ENCODE assay signal across 8 mouse cellular contexts in genomic region chr17:34644608-34645007, GRCm38 (mm10). TPM values are rescaled to one million over a fixed set of nuclear protein-coding genes. Genes with fewer than 3 reads are reported as not detected.
DNase-seq lines count a peak whose midpoint lies in the region; ATAC-seq and TF ChIP-seq lines count a peak whose summit lies in the region.

Gene Fkbpl, plus strand, starts transcription at chr17:34644764.

- no peaks in the 10 kb centered on the region for H3K9me3 ChIP-seq in embryonic facial prominence, embryonic 13.5 days
- H3K9me3 ChIP-seq in limb, embryonic 13.5 days: no peaks in the 10 kb centered on the region
- no peaks in the 10 kb centered on the region for H3K9me3 ChIP-seq in midbrain, embryonic 16.5 days (replicated peaks; ENCODE audit: control insufficient read depth, low read length, poor library complexity, severe bottlenecking)

- peaks cover 9% of the 10 kb centered on the region for H3K36me3 ChIP-seq in embryonic facial prominence, embryonic 13.5 days
- H3K36me3 ChIP-seq in heart, adult 2 months (ENCODE audit: control insufficient read depth, insufficient read depth, low read length): no peaks in the 10 kb centered on the region
- peaks cover 13% of the 10 kb centered on the region for H3K36me3 ChIP-seq in limb, embryonic 13.5 days
- H3K36me3 ChIP-seq in midbrain, embryonic 16.5 days (ENCODE audit: control insufficient read depth, insufficient read depth, low read length): peaks cover 6% of the 10 kb centered on the region

- H3K4me2 ChIP-seq in embryonic facial prominence, embryonic 13.5 days: peak within 1 kb of the TSS; percentile 78
- peak within 1 kb of the TSS; percentile 81 for H3K4me2 ChIP-seq in limb, embryonic 13.5 days (replicated peaks)
- H3K4me2 ChIP-seq in midbrain, embryonic 16.5 days (ENCODE audit: low read length): peak within 1 kb of the TSS; percentile 70

- no peaks in the 10 kb centered on the region; the same call in 1 of the 2 replicates for H3K79me2 ChIP-seq in heart, adult 2 months (replicated peaks; ENCODE audit: control insufficient read depth, insufficient read depth, low read length)

- ATAC-seq in embryonic facial prominence, embryonic 13.5 days (ENCODE audit: insufficient number of reproducible peaks, insufficient read depth, low FRiP score, low TSS enrichment, low read depth): peak; percentile 74
- peak; percentile 80 for ATAC-seq in limb, embryonic 13.5 days (ENCODE audit: low FRiP score, low read depth)
- peak; percentile 77 for ATAC-seq in midbrain, embryonic 16.5 days

- peak; percentile 81 for TF ChIP-seq POLR2A in heart, adult 2 months (IDR thresholded peaks at IDR 0.05; ENCODE audit: insufficient read depth, low read depth, low read length)

- H3K27ac ChIP-seq in embryonic facial prominence, embryonic 13.5 days: peak within 1 kb of the TSS; percentile 81
- peak within 1 kb of the TSS; percentile 87 for H3K27ac ChIP-seq in heart, adult 2 months
- H3K27ac ChIP-seq in limb, embryonic 13.5 days: no peak within 1 kb of the TSS
- peak within 1 kb of the TSS; percentile 76 for H3K27ac ChIP-seq in midbrain, embryonic 16.5 days (ENCODE audit: low read length)

- under 1% methylated on average over 16 of the region's 16 CpGs for WGBS in embryonic facial prominence, embryonic 13.5 days
- under 1% methylated on average over 16 of the region's 16 CpGs for WGBS in heart, adult 2 months
- WGBS in limb, embryonic 13.5 days: under 1% methylated on average over 16 of the region's 16 CpGs
- WGBS in midbrain, embryonic 16.5 days: under 1% methylated on average over 16 of the region's 16 CpGs

- no peak for TF ChIP-seq CTCF in heart, adult 2 months (IDR thresholded peaks at IDR 0.05)

- no peaks in the 10 kb centered on the region for H3K27me3 ChIP-seq in embryonic facial prominence, embryonic 13.5 days
- no peaks in the 10 kb centered on the region for H3K27me3 ChIP-seq in heart, adult 2 months (ENCODE audit: control insufficient read depth, insufficient read depth, low read length)
- H3K27me3 ChIP-seq in limb, embryonic 13.5 days: no peaks in the 10 kb centered on the region
- H3K27me3 ChIP-seq in midbrain, embryonic 16.5 days (ENCODE audit: control insufficient read depth, insufficient read depth, low read depth, low read length): no peaks in the 10 kb centered on the region

- 0 out of 2 replicates have a peak, but pooled peaks have one; percentile 56 for TF ChIP-seq EP300 in heart, adult 2 months (IDR thresholded peaks at IDR 0.05; ENCODE audit: insufficient read depth, low read depth, low read length)

- H3K4me3 ChIP-seq in embryonic facial prominence, embryonic 13.5 days: peak within 1 kb of the TSS; percentile 100
- H3K4me3 ChIP-seq in heart, adult 2 months: peak within 1 kb of the TSS; percentile 69
- H3K4me3 ChIP-seq in limb, embryonic 13.5 days: peak within 1 kb of the TSS; percentile 98
- H3K4me3 ChIP-seq in midbrain, embryonic 16.5 days (ENCODE audit: low read depth, low read length): peak within 1 kb of the TSS; percentile 62

- H3K4me1 ChIP-seq in embryonic facial prominence, embryonic 13.5 days: peaks cover 49% of the 10 kb centered on the region
- peaks cover 12% of the 10 kb centered on the region for H3K4me1 ChIP-seq in heart, adult 2 months (ENCODE audit: control insufficient read depth, insufficient read depth, low read length)
- H3K4me1 ChIP-seq in limb, embryonic 13.5 days: peaks cover 43% of the 10 kb centered on the region
- peaks cover 29% of the 10 kb centered on the region for H3K4me1 ChIP-seq in midbrain, embryonic 16.5 days (ENCODE audit: control insufficient read depth, insufficient read depth, low read length)

- intact Hi-C loops in heart, adult 2 months (cut with DNase I): loop anchor here (1.0 kb wide), 1 partner anchor 16 kb away; the partner anchor contains the start of gene Ppt2

- H3K9ac ChIP-seq in embryonic facial prominence, embryonic 13.5 days: peak within 1 kb of the TSS; percentile 79
- peak within 1 kb of the TSS; percentile 59 for H3K9ac ChIP-seq in heart, adult 2 months (ENCODE audit: low read depth, low read length)
- H3K9ac ChIP-seq in limb, embryonic 13.5 days: peak within 1 kb of the TSS; percentile 79
- H3K9ac ChIP-seq in midbrain, embryonic 16.5 days (ENCODE audit: low read depth, low read length): peak within 1 kb of the TSS; percentile 70

- peak; percentile 77 for DNase-seq in 3134 (ENCODE audit: extremely low read depth, insufficient read length, low spot score)
- peak; percentile 93 to 95 for DNase-seq in adrenal gland, postnatal 36 days
- DNase-seq in heart, adult 2 months: peak; percentile 95 to 96
- peak; percentile 98 for DNase-seq in kidney, adult 8-10 months
- peak; percentile 89 to 94 for DNase-seq in spleen, postnatal 10 days (ENCODE audit: low spot score in 2 of 2)

RNA-seq across cellular contexts. Expression of gene Fkbpl, which starts in this region (rescaled TPM):
- total RNA-seq in adrenal gland, postnatal 36 days (2021): 10 to 100 TPM; 12.7 to 15.8 TPM
- polyA plus RNA-seq in embryonic facial prominence, embryonic 13.5 days (2015; fragmentation: Nextera tagmentation; extraction: Ambion mirVana): 15.0 and 18.0 TPM in 2 replicates
- total RNA-seq in heart, adult 2 months (2021): 1 to 10 TPM; 7.9 TPM
- 4.0 and 8.8 TPM in 2 replicates for polyA plus RNA-seq in heart, adult 2 months (2012; rRNA removed)
- 16.5 and 18.8 TPM in 2 replicates for polyA plus RNA-seq in limb, embryonic 13.5 days (2015; fragmentation: Nextera tagmentation; extraction: Ambion mirVana)
- polyA plus RNA-seq in midbrain, embryonic 16.5 days (2015; fragmentation: Nextera tagmentation; extraction: Ambion mirVana): 15.4 and 17.9 TPM in 2 replicates
